Mouse (Mus musculus) limb, embryonic 13.5 days (tissue): ENCODE measurements around the gene Rab44. TPM values are rescaled to one million over a fixed set of nuclear protein-coding genes. Genes with fewer than 3 reads are reported as not detected.

ENCODE experiments used
- ATAC-seq: fragments of 200-750 bp; cut with Nextera tagmentation; 2 replicates; pipeline ENCODE4 v1.8.0; 2017; ENCODE audit warnings: low read depth, moderate number of reproducible peaks, moderate TSS enrichment; ENCODE audit not compliant: low FRiP score
- H3K27ac ChIP-seq: fragments of 300-500 bp; sonication (generic); 2 replicates; pipeline ENCODE4 v1.5.1; 2015; ENCODE audit warnings: inconsistent platforms, mild to moderate bottlenecking, moderate library complexity
- H3K27me3 ChIP-seq: fragments of 300-500 bp; sonication (generic); 2 replicates; pipeline ENCODE4 v1.6.1; 2015; ENCODE audit warnings: mild to moderate bottlenecking, inconsistent platforms
- H3K36me3 ChIP-seq: fragments of 300-500 bp; sonication (generic); 2 replicates; pipeline ENCODE4 v1.6.1; 2015; ENCODE audit warnings: inconsistent platforms, mild to moderate bottlenecking, moderate library complexity
- H3K4me1 ChIP-seq: fragments of 300-500 bp; sonication (generic); 2 replicates; pipeline ENCODE4 v1.6.1; 2015; ENCODE audit warnings: inconsistent platforms
- H3K4me2 ChIP-seq: fragments of 300-500 bp; sonication (generic); replicated peaks from 2 replicates; pipeline ENCODE4 v1.6.1; 2015; ENCODE audit warnings: inconsistent platforms, mild to moderate bottlenecking, moderate library complexity
- H3K4me3 ChIP-seq: fragments of 300-500 bp; sonication (generic); 2 replicates; pipeline ENCODE4 v1.5.1; 2015; ENCODE audit warnings: moderate library complexity, mild to moderate bottlenecking, inconsistent platforms
- H3K9ac ChIP-seq: fragments of 300-500 bp; sonication (generic); 2 replicates; pipeline ENCODE4 v1.6.1; 2015; ENCODE audit warnings: mild to moderate bottlenecking, inconsistent platforms
- H3K9me3 ChIP-seq: fragments of 300-500 bp; sonication (generic); 2 replicates; pipeline ENCODE4 v1.6.1; 2016; ENCODE audit warnings: inconsistent platforms
- WGBS: fragments of 180-500 bp; shearing (Covaris S2); methylation state at CpG from one replicate; pipeline ENCODE4 v1.1.7; 2015; 5-methylcytosine and 5-hydroxymethylcytosine counted together
- polyA plus RNA-seq: library from polyadenylated mRNA; unstranded; fragments of >200 nt; fragmentation: Nextera tagmentation; extraction: Ambion mirVana; gene quantifications from 2 replicates; pipeline ENCODE4 v1.2.1, GENCODE M21; 2015

Rab44 gene
- polyA plus RNA-seq, 1 experiment from 2014 or later: 0.80 TPM

DNA sequence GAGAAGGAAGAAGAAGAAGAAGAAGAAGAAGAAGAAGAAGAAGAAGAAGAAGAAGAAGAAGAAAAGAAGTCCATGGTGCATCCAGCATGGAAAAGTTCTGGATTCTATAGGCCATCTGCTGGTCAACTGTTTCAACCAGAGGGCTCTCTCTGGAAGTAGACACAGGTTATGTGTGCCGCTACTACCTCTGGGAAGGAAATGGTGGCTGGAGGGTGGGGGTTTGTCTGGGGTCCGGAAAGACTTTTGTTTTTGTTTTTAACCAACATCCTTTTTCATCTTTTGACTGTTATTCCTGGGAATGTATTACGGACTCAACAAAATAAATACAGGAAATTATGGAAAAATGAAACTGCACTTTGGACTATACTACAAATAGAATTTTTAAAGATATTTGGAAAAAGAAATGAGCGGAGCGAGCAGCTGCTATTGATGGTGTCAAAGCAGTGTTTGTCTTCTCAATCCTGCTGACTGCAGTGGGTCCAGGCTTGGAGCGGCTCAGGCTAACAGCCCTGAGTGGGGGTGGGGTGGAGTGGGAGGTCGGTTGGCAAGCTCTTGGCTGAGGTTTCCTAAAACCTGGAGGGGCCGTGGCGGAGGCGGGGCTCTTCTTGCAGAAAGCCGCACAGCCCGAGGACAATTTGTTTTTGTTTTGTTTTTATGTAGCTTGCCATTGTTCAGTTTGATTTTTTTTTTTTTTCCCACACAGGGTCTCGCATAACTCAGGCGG lies 36.0 kb upstream of the Rab44 start:
- no peak overlapping the region; the same call in 1 of the 2 replicates for H3K9ac ChIP-seq
- ATAC-seq: peak; percentile 63; the same call in 1 of the 2 replicates
- WGBS: 20% methylated on average over 14 of the region's 14 CpGs
- H3K4me3 ChIP-seq: peak overlapping the region; percentile 19
- peaks cover 37% of the 10 kb centered on the region for H3K4me1 ChIP-seq
- no peaks in the 10 kb centered on the region for H3K36me3 ChIP-seq
- no peaks in the 10 kb centered on the region for H3K9me3 ChIP-seq
- H3K4me2 ChIP-seq: peak overlapping the region; percentile 59
- no peak overlapping the region for H3K27ac ChIP-seq
- peaks cover 37% of the 10 kb centered on the region for H3K27me3 ChIP-seq

DNA sequence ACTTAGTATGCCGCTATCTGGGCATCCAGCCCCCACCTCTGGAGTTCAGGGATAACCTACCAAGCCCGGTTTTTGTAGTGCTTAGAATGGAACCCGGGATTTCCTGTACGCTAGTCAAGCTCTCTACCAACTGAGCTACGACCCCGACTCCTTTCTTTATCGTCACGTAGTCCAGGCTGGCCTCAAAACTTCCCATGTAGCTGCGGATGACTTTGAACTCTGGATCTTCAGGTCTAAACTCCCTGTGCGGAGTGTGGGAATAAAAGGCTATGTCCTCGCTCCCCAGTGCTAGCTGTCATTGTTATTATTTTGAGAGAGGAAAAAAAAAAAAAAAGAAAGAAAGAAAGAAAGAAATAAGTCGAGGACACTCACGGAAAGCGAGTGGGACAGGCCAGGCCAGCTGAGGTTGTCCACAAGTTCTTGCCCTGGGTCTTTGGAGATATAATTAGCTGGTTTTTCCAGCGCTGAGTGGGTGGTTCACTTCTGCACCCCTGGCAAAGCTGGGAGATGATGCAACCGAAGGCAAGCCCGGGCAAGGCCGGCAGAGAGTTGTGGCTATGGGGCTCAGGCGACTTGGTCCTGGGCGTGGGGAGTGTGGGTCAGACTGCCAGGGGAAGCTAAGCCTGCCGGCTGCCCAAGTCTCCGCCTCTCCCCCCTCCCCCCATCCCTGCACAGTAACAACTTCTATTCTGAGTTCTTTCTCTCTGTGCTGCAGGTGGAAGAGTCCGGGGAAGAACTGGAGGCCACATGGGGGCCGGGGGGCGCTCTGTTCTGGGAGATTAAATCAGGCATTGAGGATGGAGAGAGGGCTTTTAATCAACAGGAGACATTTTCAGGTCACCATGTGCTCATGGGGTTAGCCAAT lies 35.2 kb upstream of the Rab44 start:
- Histone ChIP-seq H3K36me3 (no peaks in the 10 kb centered on the region), H3K4me1 (peaks cover 29% of the 10 kb centered on the region), H3K4me3 (peak overlapping the region; percentile 19), H3K9ac (peak overlapping the region; percentile 20; the same call in 1 of the 2 replicates), H3K9me3 (no peaks in the 10 kb centered on the region), H3K4me2 (peak overlapping the region; percentile 59), H3K27me3 (peaks cover 39% of the 10 kb centered on the region), H3K27ac (no peak overlapping the region)
- ATAC-seq: no peak
- WGBS: 10% methylated on average over 25 of the region's 25 CpGs

DNA sequence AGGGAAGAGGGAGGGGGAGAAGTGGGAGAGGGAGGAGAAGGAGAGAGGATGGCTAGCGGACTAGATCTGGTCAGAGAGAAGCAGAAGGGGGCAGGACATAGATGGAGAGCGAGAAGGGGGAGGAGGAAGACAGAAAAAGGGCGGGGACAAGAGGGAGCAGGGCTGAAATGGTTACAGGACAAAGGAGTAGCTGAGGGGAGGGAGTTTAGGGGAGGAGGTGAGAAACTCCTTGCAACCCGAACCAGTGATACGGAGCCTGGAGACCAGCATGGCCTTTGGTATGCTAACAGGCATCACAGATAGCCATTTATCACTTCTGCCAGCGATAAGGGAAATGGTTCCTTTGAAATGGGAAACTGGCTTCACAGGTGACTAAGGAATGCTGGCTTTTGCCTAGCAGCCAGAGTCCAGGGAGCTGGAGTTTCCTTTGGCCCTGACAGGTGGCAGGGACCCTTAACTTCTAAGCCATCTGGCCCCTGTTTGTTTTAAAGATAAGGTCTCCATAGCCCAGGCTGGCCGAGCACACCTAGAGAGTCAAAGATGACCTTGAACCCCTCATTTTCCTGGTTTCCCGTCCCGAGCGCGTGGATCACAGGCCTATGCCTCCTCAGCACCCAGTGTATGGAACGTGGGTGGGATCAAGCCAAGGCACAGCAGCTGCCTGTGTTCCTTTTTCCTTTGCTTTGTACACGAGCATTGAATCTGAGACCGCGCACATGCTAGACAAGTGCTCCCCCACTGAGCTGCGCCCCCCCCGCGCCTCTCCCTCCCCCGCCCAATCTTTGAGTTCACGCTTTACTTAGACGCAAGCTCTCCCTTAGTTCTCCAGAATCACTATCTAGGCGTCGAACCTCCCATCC lies 33.0 kb upstream of the Rab44 start:
- WGBS: 3% methylated on average over 23 of the region's 23 CpGs
- ATAC-seq: no peak
- Histone ChIP-seq H3K4me3 (peak overlapping the region; percentile 20; the same call in 1 of the 2 replicates), H3K36me3 (no peaks in the 10 kb centered on the region), H3K27me3 (peaks cover 39% of the 10 kb centered on the region), H3K9me3 (no peaks in the 10 kb centered on the region), H3K27ac (no peak overlapping the region), H3K4me2 (peak overlapping the region; percentile 53), H3K4me1 (peaks cover 26% of the 10 kb centered on the region), H3K9ac (peak overlapping the region; percentile 13; the same call in 1 of the 2 replicates)

DNA sequence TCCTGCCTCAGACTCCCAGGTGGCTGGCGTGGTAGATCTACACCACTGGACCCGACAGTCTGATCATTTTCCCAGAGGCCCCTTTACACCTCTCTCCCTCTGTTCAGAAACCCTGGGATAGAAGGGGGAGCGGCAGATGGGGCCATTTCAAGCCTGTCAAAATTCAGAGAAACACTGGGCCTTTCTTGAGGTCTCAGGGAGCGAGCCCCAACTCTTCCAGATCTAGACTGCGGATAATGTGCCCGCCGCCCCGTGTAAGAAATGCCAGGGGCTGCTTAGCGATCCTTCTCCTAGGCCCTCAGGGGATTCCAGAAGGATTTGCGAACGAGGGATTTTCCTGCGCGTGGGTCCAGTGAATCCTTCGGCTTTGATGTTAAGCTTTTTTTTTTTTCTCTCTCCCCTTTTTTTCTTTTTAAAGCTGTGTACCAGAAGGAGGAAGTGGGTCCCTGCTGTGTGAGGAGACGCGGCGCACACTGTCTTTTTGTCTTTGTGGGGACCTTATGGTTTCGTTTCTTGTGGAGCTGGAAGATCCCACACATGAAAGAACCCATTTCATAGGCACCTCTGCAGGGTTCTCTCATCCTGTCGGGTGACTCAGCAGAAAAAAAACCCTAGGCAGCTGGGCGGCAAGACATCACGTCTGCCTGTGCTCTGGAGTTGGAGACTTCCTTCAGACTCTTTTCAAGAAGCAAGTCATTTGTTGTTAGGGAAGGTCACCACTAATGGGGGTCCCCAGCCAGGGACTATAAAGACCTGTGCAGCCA lies 32.1 kb upstream of the Rab44 start:
- peaks cover 26% of the 10 kb centered on the region for H3K4me1 ChIP-seq
- H3K4me3 ChIP-seq: peak overlapping the region; percentile 20
- H3K27ac ChIP-seq: no peak overlapping the region
- WGBS: 5% methylated on average over 21 of the region's 21 CpGs
- no peaks in the 10 kb centered on the region for H3K36me3 ChIP-seq
- peaks cover 39% of the 10 kb centered on the region for H3K27me3 ChIP-seq
- peak overlapping the region; percentile 13; the same call in 1 of the 2 replicates for H3K9ac ChIP-seq
- peak overlapping the region; percentile 53 for H3K4me2 ChIP-seq
- no peaks in the 10 kb centered on the region for H3K9me3 ChIP-seq
- no peak for ATAC-seq

DNA sequence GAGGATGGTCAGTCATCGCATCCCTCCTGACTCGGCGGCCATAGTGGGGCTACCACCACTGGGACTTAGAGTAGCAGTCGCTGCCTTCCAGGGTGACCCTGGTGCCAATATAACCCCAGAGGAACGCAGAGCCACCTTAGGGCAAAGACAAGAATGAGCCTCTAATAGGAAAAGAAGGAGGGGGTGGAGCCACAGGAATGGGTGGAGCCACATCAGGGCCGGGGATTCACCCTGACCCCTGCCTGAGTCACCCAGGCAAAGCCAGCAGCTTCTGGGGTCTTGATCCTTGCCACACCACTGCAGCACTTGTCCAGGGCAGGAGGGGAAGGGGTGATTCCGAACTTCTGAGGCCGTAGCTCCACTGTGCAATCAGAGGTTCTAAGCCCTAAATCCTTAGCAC lies 30.4 kb upstream of the Rab44 start:
- no peak overlapping the region for H3K9ac ChIP-seq
- H3K9me3 ChIP-seq: no peaks in the 10 kb centered on the region
- peaks cover 39% of the 10 kb centered on the region for H3K27me3 ChIP-seq
- no peak overlapping the region for H3K4me3 ChIP-seq
- no peak overlapping the region for H3K27ac ChIP-seq
- H3K4me2 ChIP-seq: no peak overlapping the region
- no peaks in the 10 kb centered on the region for H3K36me3 ChIP-seq
- WGBS: 88% methylated on average over 8 of the region's 8 CpGs
- peaks cover 20% of the 10 kb centered on the region for H3K4me1 ChIP-seq
- no peak for ATAC-seq

DNA sequence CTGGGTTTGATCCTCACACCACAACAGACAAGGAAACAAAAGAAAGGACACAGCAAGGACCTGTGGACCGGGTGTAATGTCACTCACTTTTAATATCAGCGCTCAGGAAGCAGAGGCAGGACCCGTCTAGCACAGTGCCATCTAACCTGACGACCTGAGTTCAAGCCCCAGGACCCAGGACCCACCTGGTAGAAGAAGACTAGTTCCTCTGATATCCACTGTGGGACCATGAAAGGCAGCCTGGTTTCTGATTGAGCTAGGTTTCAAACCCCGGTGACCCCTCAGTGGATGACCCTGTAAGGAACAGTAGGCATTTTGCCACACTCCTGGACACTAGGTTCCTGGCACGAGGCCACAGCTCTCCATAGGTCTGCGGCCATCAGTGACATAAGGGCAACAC lies 29.3 kb upstream of the Rab44 start:
- Histone ChIP-seq H3K9me3 (no peaks in the 10 kb centered on the region), H3K4me2 (no peak overlapping the region), H3K36me3 (no peaks in the 10 kb centered on the region), H3K4me1 (peaks cover 13% of the 10 kb centered on the region), H3K9ac (no peak overlapping the region), H3K27me3 (peaks cover 29% of the 10 kb centered on the region), H3K4me3 (no peak overlapping the region), H3K27ac (no peak overlapping the region)
- ATAC-seq: no peak
- WGBS: 87% methylated on average over 7 of the region's 7 CpGs

DNA sequence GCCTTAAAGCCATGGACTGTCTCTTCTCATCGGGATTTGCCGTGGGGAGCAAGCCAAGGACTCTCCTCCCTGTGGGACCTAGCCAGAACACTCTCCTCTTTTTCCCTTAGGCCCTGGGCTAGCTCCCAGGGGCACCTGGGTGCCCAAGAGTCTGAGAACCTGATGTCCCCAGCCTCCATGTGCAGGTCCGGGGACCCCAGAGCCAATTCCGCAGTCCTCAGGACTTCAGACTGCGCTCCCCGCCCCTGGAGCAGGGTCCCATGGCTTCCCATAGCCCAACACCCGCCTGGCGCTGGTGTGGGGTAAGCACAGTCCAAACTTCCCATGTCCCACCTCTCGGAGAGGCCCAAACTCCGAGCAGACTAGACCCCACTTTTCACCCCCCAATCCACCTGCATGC lies 28.7 kb upstream of the Rab44 start:
- Histone ChIP-seq H3K27ac (no peak overlapping the region), H3K36me3 (no peaks in the 10 kb centered on the region), H3K9ac (no peak overlapping the region), H3K4me3 (no peak overlapping the region), H3K9me3 (no peaks in the 10 kb centered on the region), H3K27me3 (peaks cover 25% of the 10 kb centered on the region), H3K4me2 (no peak overlapping the region), H3K4me1 (peaks cover 13% of the 10 kb centered on the region)
- WGBS: 75% methylated on average over 10 of the region's 10 CpGs
- no peak for ATAC-seq

DNA sequence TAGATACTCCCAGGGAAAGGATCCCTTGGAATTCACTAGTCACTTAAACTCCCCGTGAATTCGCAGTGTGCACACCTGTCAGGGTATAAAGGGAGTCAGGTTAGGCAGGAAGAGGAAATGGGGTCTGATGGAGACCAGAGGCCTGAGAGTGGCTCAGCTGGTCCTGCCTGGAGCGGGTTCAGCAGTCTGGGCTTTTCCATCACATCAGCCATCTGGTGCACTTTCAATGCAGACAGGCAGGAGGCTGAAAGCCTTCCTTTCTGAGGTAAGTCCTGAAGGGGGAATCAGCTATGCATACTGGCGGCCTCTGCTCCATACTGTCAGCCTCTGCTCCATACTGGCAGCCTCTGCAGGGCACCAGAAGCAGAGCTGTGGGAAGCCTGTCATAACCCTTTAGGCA lies 27.0 kb upstream of the Rab44 start:
- H3K9me3 ChIP-seq: no peaks in the 10 kb centered on the region
- no peak overlapping the region for H3K9ac ChIP-seq
- H3K4me3 ChIP-seq: no peak overlapping the region
- H3K4me2 ChIP-seq: no peak overlapping the region
- H3K27me3 ChIP-seq: peaks cover 18% of the 10 kb centered on the region
- no peak overlapping the region for H3K27ac ChIP-seq
- 62% methylated on average over 4 of the region's 4 CpGs for WGBS
- peaks cover under 1% of the 10 kb centered on the region; the same call in 1 of the 2 replicates for H3K4me1 ChIP-seq
- H3K36me3 ChIP-seq: no peaks in the 10 kb centered on the region
- no peak for ATAC-seq

DNA sequence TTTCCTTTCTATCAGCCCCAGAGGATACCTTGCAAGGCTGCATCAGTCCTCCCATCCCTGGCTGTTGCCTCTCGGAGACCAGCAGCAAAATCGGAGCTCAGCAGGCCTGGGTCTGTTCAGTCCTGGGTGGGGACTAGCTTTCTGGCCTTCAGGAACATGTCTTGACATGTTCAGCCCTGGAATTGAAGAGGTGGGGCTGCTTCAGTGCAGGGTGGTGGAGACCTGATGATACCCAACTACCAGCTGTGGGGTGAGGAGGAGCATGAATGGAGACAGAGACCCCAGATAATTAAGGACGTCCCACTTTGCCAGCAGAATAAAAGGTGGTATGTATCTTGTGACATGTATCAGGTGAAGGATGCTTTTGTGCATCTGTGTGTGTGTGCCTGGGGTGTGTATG lies 23.2 kb upstream of the Rab44 start, which contains the start of gene Cdkn1a:
Gene Cdkn1a, plus strand, starts transcription at position 201 of the 400 bp plus-strand sequence.
- peaks cover 37% of the 10 kb centered on the region for H3K27me3 ChIP-seq
- H3K27ac ChIP-seq: no peak within 1 kb of the TSS
- no peak within 1 kb of the TSS for H3K4me2 ChIP-seq
- no peak within 1 kb of the TSS for H3K9ac ChIP-seq
- H3K9me3 ChIP-seq: no peaks in the 10 kb centered on the region
- 74% methylated on average over 3 of the region's 3 CpGs for WGBS
- no peak for ATAC-seq
- no peaks in the 10 kb centered on the region for H3K36me3 ChIP-seq
- H3K4me1 ChIP-seq: peaks cover 20% of the 10 kb centered on the region
- no peak within 1 kb of the TSS for H3K4me3 ChIP-seq

DNA sequence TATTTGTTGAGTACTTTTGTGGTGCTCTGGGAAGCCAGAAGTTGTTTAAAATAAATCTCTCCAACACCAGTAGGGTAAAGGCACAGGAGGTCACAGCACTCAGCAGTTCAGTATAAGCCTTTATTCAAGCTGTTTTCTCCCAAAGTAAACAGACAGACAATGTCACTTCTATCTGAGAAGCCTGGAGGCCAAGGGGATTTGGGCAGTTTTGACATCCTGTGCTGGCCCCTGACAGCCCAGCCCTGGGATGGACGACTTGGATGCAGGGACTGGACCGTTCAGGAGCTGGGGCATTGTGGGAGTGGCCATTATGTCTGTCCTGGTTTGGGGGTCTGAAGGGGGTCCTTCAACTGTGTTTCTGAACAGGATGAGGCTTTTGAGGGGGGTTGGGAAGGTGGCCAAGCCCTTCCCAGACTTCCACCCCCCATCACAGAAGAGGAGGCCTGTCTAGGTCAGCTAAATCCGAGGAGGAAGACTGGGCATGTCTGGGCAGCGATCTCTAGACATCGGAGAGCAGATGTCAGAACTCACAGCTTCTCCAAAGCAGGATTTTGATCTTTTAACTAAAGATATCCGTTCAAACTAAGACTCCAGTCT lies 22.5 kb upstream of the Rab44 start:
- Histone ChIP-seq H3K4me2 (no peak overlapping the region), H3K4me1 (peaks cover 20% of the 10 kb centered on the region), H3K9ac (no peak overlapping the region), H3K36me3 (no peaks in the 10 kb centered on the region), H3K4me3 (no peak overlapping the region), H3K27me3 (peaks cover 43% of the 10 kb centered on the region), H3K9me3 (no peaks in the 10 kb centered on the region), H3K27ac (no peak overlapping the region)
- WGBS: 49% methylated on average over 6 of the region's 6 CpGs
- no peak for ATAC-seq

DNA sequence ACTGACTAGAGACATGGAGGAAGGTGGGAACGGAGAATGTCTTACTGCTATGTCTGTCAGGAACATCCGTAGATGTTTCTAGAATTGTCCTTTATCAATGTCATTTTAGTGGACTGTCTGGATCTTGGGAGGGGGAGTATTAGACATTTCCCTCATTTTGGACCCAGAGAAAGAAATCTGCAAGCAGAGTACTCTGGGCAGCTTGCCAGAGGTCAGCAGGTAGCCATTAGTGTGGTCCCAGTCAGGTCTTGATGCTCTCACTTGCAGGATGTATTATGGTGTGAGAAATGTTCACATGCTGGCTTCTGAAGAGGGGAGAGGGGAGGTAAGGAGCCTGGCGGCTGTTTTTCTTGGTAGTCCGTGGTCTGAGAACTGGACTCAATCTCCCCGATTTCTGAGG lies 21.4 kb upstream of the Rab44 start:
- Histone ChIP-seq H3K9ac (no peak overlapping the region), H3K36me3 (no peaks in the 10 kb centered on the region), H3K27ac (no peak overlapping the region), H3K9me3 (no peaks in the 10 kb centered on the region), H3K27me3 (peaks cover 46% of the 10 kb centered on the region), H3K4me1 (peaks cover 20% of the 10 kb centered on the region), H3K4me2 (no peak overlapping the region), H3K4me3 (no peak overlapping the region)
- ATAC-seq: no peak
- WGBS: 47% methylated on average over 5 of the region's 5 CpGs
